Mouse (Mus musculus) testis, adult 2 months (tissue): ENCODE results near the gene Cux1. TPM values are rescaled to one million over a fixed set of nuclear protein-coding genes. Genes with fewer than 3 reads are reported as not detected.

Experiments used
- H3K27ac ChIP-seq: fragments of 200-500 bp; 2 replicates; pipeline ENCODE4 v1.5.1; 2012; ENCODE audit warnings: low read depth, low read length; ENCODE audit not compliant: control insufficient read depth, insufficient read depth
- H3K27me3 ChIP-seq: fragments of 200-500 bp; 2 replicates; pipeline ENCODE4 v1.6.1; 2012; ENCODE audit warnings: mild to moderate bottlenecking, low read length, moderate library complexity; ENCODE audit not compliant: control insufficient read depth, insufficient read depth
- H3K36me3 ChIP-seq: fragments of 200-500 bp; 2 replicates; pipeline ENCODE4 v1.6.1; 2012; ENCODE audit warnings: mild to moderate bottlenecking, low read length; ENCODE audit not compliant: control insufficient read depth, insufficient read depth
- H3K4me1 ChIP-seq: fragments of 200-500 bp; 2 replicates; pipeline ENCODE4 v1.6.1; 2012; ENCODE audit warnings: low read length; ENCODE audit not compliant: control insufficient read depth, insufficient read depth
- H3K4me3 ChIP-seq: fragments of 200-500 bp; 2 replicates; pipeline ENCODE4 v1.5.1; 2012; ENCODE audit warnings: low read depth, mild to moderate bottlenecking, low read length, moderate library complexity, mixed read lengths; ENCODE audit not compliant: control insufficient read depth
- CTCF ChIP-seq: fragments of 200-500 bp; IDR thresholded peaks from 2 replicates; pipeline ENCODE4 v1.5.1; 2012; ENCODE audit warnings: low read depth, mild to moderate bottlenecking, inconsistent platforms, low read length, moderate library complexity; ENCODE audit not compliant: control insufficient read depth, insufficient read depth, insufficient replicate concordance
- POLR2A ChIP-seq: fragments of 200-500 bp; IDR thresholded peaks from 2 replicates; pipeline ENCODE4 v1.6.1; 2012; ENCODE audit warnings: low read depth, mild to moderate bottlenecking, inconsistent platforms, low read length, moderate library complexity; ENCODE audit not compliant: control insufficient read depth
- polyA plus RNA-seq: library from polyadenylated mRNA; depleted of rRNA; stranded (reverse); fragments of >200 nt; gene quantifications from 2 replicates; pipeline ENCODE4 v1.2.3, GENCODE M21; 2012; rRNA removed

Gene Cux1
- polyA plus RNA-seq: 88.7 and 101 TPM in 2 replicates

- peaks cover 21% of the 10 kb centered on the region for H3K4me1 ChIP-seq
- no peaks in the 10 kb centered on the region for H3K36me3 ChIP-seq
- peak within 1 kb of the TSS; percentile 98 for H3K4me3 ChIP-seq
- peak within 1 kb of the TSS; percentile 91 for H3K27ac ChIP-seq
- no peaks in the 10 kb centered on the region for H3K27me3 ChIP-seq
- 0 out of 2 replicates have a peak, but pooled peaks have one; percentile 12 for TF ChIP-seq CTCF
- TF ChIP-seq POLR2A: peak; percentile 43; the same call in 1 of the 2 replicates
Observed at GRCm38 (mm10) chr5:136567176-136568025, at the start of gene Cux1. TSS of gene Cux1 (minus strand) at chr5:136567490.

DNA sequence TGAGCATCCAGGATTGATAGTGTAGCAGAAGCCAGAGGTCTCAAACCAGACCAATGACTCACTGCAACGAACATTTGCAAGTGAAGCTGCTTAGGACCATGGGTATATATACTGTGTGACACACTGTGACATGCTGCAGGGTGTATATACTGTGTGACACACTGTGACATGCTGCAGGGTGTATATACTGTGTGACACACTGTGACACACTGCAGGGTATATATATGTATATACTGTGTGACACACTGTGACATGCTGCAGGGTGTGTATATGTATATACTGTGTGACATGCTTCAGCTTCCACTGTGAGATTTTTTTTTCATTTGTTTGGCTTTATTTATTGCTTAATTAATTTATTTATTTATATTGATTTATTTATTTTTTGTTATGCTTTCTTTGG lies 45.1 kb upstream of the Cux1 start:
- H3K36me3 ChIP-seq: no peaks in the 10 kb centered on the region
- no peak overlapping the region for H3K4me3 ChIP-seq
- H3K27ac ChIP-seq: no peak overlapping the region
- TF ChIP-seq CTCF (no peak), POLR2A (no peak)
- no peaks in the 10 kb centered on the region for H3K4me1 ChIP-seq
- no peaks in the 10 kb centered on the region for H3K27me3 ChIP-seq

GRCm38 (mm10) chr5:136608814-136609434 lies 41.6 kb upstream of the Cux1 start:
- no peak for TF ChIP-seq CTCF
- no peak for TF ChIP-seq POLR2A
- Histone ChIP-seq H3K36me3 (no peaks in the 10 kb centered on the region), H3K27ac (no peak overlapping the region), H3K4me3 (no peak overlapping the region), H3K27me3 (no peaks in the 10 kb centered on the region), H3K4me1 (no peaks in the 10 kb centered on the region)

DNA sequence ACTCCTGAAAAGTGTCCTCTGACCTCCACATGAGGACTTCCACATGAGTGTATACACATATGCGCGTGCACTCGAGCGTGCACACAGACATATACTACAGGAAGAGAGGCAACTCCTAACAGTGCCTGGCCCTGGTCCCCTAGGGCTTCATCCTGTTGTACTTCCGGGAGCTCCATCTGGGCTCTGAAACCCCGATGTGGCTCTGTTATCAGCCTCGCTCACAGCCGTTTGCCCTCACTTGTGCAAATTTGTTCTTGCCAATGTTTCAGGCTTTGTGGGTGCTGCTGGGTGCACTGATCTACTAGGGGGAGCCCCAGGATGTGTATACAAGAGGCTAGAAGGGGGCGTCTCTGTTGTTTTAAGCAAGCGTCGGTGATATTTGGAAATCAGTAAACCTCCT lies 37.9 kb upstream of the Cux1 start:
- Histone ChIP-seq H3K27ac (no peak overlapping the region), H3K4me3 (no peak overlapping the region), H3K4me1 (no peaks in the 10 kb centered on the region), H3K36me3 (no peaks in the 10 kb centered on the region), H3K27me3 (no peaks in the 10 kb centered on the region)
- TF ChIP-seq CTCF (no peak), POLR2A (no peak)

- TF ChIP-seq POLR2A: no peak
- no peak for TF ChIP-seq CTCF
- Histone ChIP-seq H3K36me3 (no peaks in the 10 kb centered on the region), H3K27ac (no peak overlapping the region), H3K27me3 (no peaks in the 10 kb centered on the region), H3K4me1 (no peaks in the 10 kb centered on the region), H3K4me3 (no peak overlapping the region)
Observed at GRCm38 (mm10) chr5:136603176-136603964, 36.1 kb upstream of the Cux1 start.

GRCm38 (mm10) chr5:136600511-136600910 lies 33.2 kb upstream of the Cux1 start:
- H3K36me3 ChIP-seq: no peaks in the 10 kb centered on the region
- no peaks in the 10 kb centered on the region for H3K4me1 ChIP-seq
- H3K4me3 ChIP-seq: no peak overlapping the region
- TF ChIP-seq POLR2A (no peak), CTCF (no peak)
- H3K27ac ChIP-seq: peak overlapping the region; percentile 3; the same call in 1 of the 2 replicates
- H3K27me3 ChIP-seq: no peaks in the 10 kb centered on the region

DNA sequence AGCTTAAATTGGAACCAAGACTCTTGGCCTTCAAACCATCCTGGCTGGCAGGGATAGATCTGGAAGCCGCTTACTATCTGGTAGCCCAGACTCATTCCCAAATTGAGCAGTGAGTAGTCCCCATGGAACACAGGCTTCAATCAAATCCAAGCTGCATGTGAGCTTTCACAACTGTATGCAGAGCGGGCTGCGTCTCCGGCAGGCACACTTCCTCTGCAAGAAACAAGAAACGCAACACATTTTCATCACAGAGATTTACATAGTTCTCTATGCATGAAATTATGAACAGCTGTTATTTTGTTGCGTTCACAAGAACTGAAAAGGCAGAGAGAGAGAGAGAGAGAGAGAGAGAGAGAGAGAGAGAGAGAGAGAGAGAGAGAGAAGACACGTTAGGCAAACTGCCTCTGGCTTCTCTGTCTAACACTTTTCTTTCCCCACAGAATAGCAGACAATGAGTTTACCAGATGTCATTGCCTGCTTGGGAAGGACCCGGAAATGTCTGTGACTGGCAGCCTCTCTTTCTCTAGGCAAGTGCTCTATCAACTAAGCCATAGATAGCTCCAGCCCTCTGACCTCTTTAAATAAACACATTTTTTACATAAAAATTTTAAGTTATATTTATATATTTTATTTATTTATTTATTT lies 27.7 kb upstream of the Cux1 start:
- Histone ChIP-seq H3K4me1 (no peaks in the 10 kb centered on the region), H3K36me3 (no peaks in the 10 kb centered on the region), H3K27ac (no peak overlapping the region), H3K4me3 (no peak overlapping the region), H3K27me3 (no peaks in the 10 kb centered on the region)
- TF ChIP-seq POLR2A (no peak), CTCF (no peak)
